17 mouse cellular contexts compared by ENCODE assay signal in the genomic region with DNA sequence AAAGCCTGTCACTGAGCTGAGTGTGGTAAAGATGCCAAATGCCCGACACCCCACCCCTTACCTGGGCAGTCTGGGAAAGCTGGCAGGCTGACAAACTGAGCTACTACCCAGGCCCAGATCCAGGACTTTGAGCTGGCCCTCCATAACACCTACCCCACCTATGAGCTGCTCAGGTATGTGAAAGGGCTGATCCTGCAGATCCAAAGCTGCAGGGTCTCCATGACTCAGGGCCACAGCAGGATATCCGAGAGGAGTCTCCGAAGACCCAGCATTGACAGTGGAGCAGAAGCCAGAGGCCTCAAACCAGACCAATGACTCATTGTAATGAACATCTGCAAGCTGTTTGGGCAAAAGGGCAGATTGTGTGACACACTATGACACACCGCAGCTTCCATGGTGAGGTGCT.
DNase-seq lines count a peak whose midpoint lies in the region; ATAC-seq and TF ChIP-seq lines count a peak whose summit lies in the region.
"Had no signal": no experiment of that assay in that cellular context is flagged by ENCODE, and none has a peak within 500 bp of the region (broad histone marks: within the 10 kb centered on the region; RNA-seq: fewer than 3 reads in every experiment).

No protein-coding gene starts in this region.

- H3K9ac ChIP-seq in liver, embryonic 12.5 days, result no peak overlapping the region
- H3K9ac ChIP-seq: heart, embryonic 15.5 days; intestine, embryonic 15.5 days; liver, embryonic 13.5 days; lung, embryonic 15.5 days had no signal

- H3K27me3 ChIP-seq in heart, embryonic 10.5 days (ENCODE audit: insufficient read depth, poor library complexity, severe bottlenecking), result no peaks in the 10 kb centered on the region
- no peaks in the 10 kb centered on the region for H3K27me3 ChIP-seq in liver, embryonic 12.5 days (replicated peaks)
- H3K27me3 ChIP-seq: heart, embryonic 15.5 days; intestine, embryonic 15.5 days; liver, embryonic 13.5 days; lung, embryonic 15.5 days had no signal

- WGBS in heart, embryonic 10.5 days, result 80% methylated on average over 4 of the region's 4 CpGs
- WGBS in olfactory bulb, adult 2 months, result 49% methylated on average over 4 of the region's 4 CpGs
- 81% methylated on average over 4 of the region's 4 CpGs for WGBS in liver, embryonic 12.5 days (ENCODE audit: insufficient replicate concordance)

- ATAC-seq in liver, embryonic 12.5 days, result no peak
- ATAC-seq: intestine, embryonic 15.5 days had no signal

- H3K36me3 ChIP-seq in heart, embryonic 10.5 days, result peaks cover 20% of the 10 kb centered on the region
- peaks cover 26% of the 10 kb centered on the region for H3K36me3 ChIP-seq in liver, embryonic 12.5 days

- H3K27ac ChIP-seq in heart, embryonic 10.5 days, result no peak overlapping the region
- peak overlapping the region; percentile 47 for H3K27ac ChIP-seq in olfactory bulb, adult 2 months (ENCODE audit: insufficient read depth, low read depth, low read length)
- H3K27ac ChIP-seq in liver, embryonic 12.5 days, result no peak overlapping the region
- H3K27ac ChIP-seq: heart, embryonic 15.5 days; intestine, embryonic 15.5 days; layer of hippocampus, adult 2 months; limb, embryonic 10.5 days; liver, embryonic 13.5 days; lung, embryonic 15.5 days had no signal

- no peak for TF ChIP-seq CTCF in olfactory bulb, adult 2 months (IDR thresholded peaks at IDR 0.05; ENCODE audit: insufficient read depth, low read depth, low read length)

- H3K4me1 ChIP-seq in heart, embryonic 10.5 days, result peaks cover 10% of the 10 kb centered on the region
- peaks cover 12% of the 10 kb centered on the region for H3K4me1 ChIP-seq in olfactory bulb, adult 2 months (ENCODE audit: control insufficient read depth, insufficient read depth, low read length)
- H3K4me1 ChIP-seq in liver, embryonic 12.5 days, result no peaks in the 10 kb centered on the region
- H3K4me1 ChIP-seq: intestine, embryonic 15.5 days; limb, embryonic 10.5 days; liver, embryonic 13.5 days; lung, embryonic 15.5 days had no signal

- no peak overlapping the region for H3K4me2 ChIP-seq in liver, embryonic 12.5 days
- H3K4me2 ChIP-seq: heart, embryonic 15.5 days; intestine, embryonic 15.5 days; liver, embryonic 13.5 days; lung, embryonic 15.5 days had no signal

- H3K9me3 ChIP-seq in heart, embryonic 10.5 days, result no peaks in the 10 kb centered on the region
- no peaks in the 10 kb centered on the region for H3K9me3 ChIP-seq in liver, embryonic 12.5 days (replicated peaks)
- H3K9me3 ChIP-seq: heart, embryonic 15.5 days; intestine, embryonic 15.5 days; limb, embryonic 10.5 days; liver, embryonic 13.5 days; lung, embryonic 15.5 days had no signal

- H3K4me3 ChIP-seq in heart, embryonic 10.5 days, result no peak overlapping the region
- no peak overlapping the region for H3K4me3 ChIP-seq in olfactory bulb, adult 2 months (ENCODE audit: insufficient read depth, low read depth, low read length)
- H3K4me3 ChIP-seq in liver, embryonic 12.5 days, result no peak overlapping the region
- H3K4me3 ChIP-seq: heart, embryonic 15.5 days; intestine, embryonic 15.5 days; layer of hippocampus, adult 2 months; left cerebral cortex, adult 2 months; limb, embryonic 10.5 days; liver, embryonic 13.5 days; lung, embryonic 15.5 days had no signal

- DNase-seq in heart, embryonic 10.5 days (ENCODE audit: low spot score), result peak; percentile 73
- no peak for DNase-seq in heart, postnatal 14 days
- DNase-seq in NIH3T3 (ENCODE audit: low read depth), result peak; percentile 61
- peak; percentile 74 for DNase-seq in cerebellum, adult 9-10 months
- DNase-seq in c-Kit-positive CD71-positive TER-119-positive erythroid progenitor cells, embryonic 14.5 days (ENCODE audit: low spot score), result no peak
- DNase-seq: heart, adult 18-20 months; liver, embryonic 13.5 days; midbrain, embryonic 14.5 days; thymus, adult 2 months had no signal

- intact Hi-C loops in heart, postnatal 14 days (cut with DNase I), result no loop called here

- TF ChIP-seq POLR2A in olfactory bulb, adult 2 months (IDR thresholded peaks at IDR 0.05; ENCODE audit: insufficient read depth, low read depth, low read length), result no peak

Comparison
In these comparisons a context has a peak if more than half of its experiments do, and no peak if none do; other contexts are left out.
1. DNase-seq: peak in heart, embryonic 10.5 days (single experiment), NIH3T3 (single experiment) and cerebellum, adult 9-10 months (single experiment); none in heart, postnatal 14 days (0 of 2) and c-Kit-positive CD71-positive TER-119-positive erythroid progenitor cells, embryonic 14.5 days (single experiment).